9 mouse cellular contexts compared by ENCODE assay signal in genomic region chr4:41286420-41286819, GRCm38 (mm10). TPM values are rescaled to one million over a fixed set of nuclear protein-coding genes. Genes with fewer than 3 reads are reported as not detected.
A peak's percentile ranks its signal among the peaks of the same experiment; 100 is the strongest.
DNase-seq lines count a peak whose midpoint lies in the region; ATAC-seq and TF ChIP-seq lines count a peak whose summit lies in the region.
"Had no signal": no experiment of that assay in that cellular context is flagged by ENCODE, and none has a peak within 500 bp of the region (broad histone marks: within the 10 kb centered on the region; RNA-seq: fewer than 3 reads in every experiment).

No protein-coding gene starts in this region.

- H3K36me3 ChIP-seq in ES-E14 (ENCODE audit: control insufficient read depth, insufficient read depth, low read length, poor library complexity, severe bottlenecking), result peaks cover 5% of the 10 kb centered on the region; the same call in 1 of the 2 replicates
- peaks cover 17% of the 10 kb centered on the region for H3K36me3 ChIP-seq in embryonic facial prominence, embryonic 14.5 days (ENCODE audit: control insufficient read depth, insufficient read depth, low read length)
- peaks cover 12% of the 10 kb centered on the region; the same call in 1 of the 2 replicates for H3K36me3 ChIP-seq in midbrain, embryonic 15.5 days (replicated peaks)

- peak; percentile 46 to 68 for DNase-seq in cerebellum, postnatal 10 days
- peak; percentile 41 to 63 for DNase-seq in left cerebral cortex, postnatal 25 days (ENCODE audit: low spot score in 2 of 2)
- no peak for DNase-seq in left cerebral cortex, postnatal 36 days (ENCODE audit: low spot score in 2 of 2)
- no peak for DNase-seq in ES-E14 (ENCODE audit: low read depth, low spot score)
- peak; percentile 74 for DNase-seq in embryonic facial prominence, embryonic 14.5 days (ENCODE audit: low spot score)

- 17% methylated on average over 3 of the region's 3 CpGs for WGBS in embryonic facial prominence, embryonic 14.5 days
- 28% methylated on average over 3 of the region's 3 CpGs for WGBS in midbrain, embryonic 15.5 days

- ATAC-seq in cerebellum, adult (ENCODE audit: insufficient number of reproducible peaks, low FRiP score, low TSS enrichment), result no peak
- ATAC-seq in embryonic facial prominence, embryonic 14.5 days (ENCODE audit: low read depth), result no peak
- ATAC-seq in megakaryocyte, adult 5-6 weeks (ENCODE audit: poor library complexity, severe bottlenecking), result peak; percentile 52
- no peak for ATAC-seq in midbrain, embryonic 15.5 days (replicated peaks)

- peaks cover 3 to 4% of the 10 kb centered on the region in 2 experiments; a peak in 2 of 4 replicates for H3K4me1 ChIP-seq in ES-E14 (ENCODE audit: control insufficient read depth in 2 of 2, insufficient read depth in 2 of 2, low read length in 2 of 2, poor library complexity in 1 of 2)
- no peaks in the 10 kb centered on the region for H3K4me1 ChIP-seq in embryonic facial prominence, embryonic 14.5 days (ENCODE audit: control insufficient read depth, insufficient read depth, low read length)
- no peaks in the 10 kb centered on the region for H3K4me1 ChIP-seq in midbrain, embryonic 15.5 days
- H3K4me1 ChIP-seq: hindbrain, embryonic 15.5 days had no signal

- H3K9me3 ChIP-seq in ES-E14 (ENCODE audit: control insufficient read depth, insufficient read depth, low read depth, low read length), result no peaks in the 10 kb centered on the region
- no peaks in the 10 kb centered on the region for H3K9me3 ChIP-seq in embryonic facial prominence, embryonic 14.5 days (ENCODE audit: control insufficient read depth, low read length)
- H3K9me3 ChIP-seq in midbrain, embryonic 15.5 days, result no peaks in the 10 kb centered on the region
- H3K9me3 ChIP-seq: hindbrain, embryonic 15.5 days had no signal

- no peak overlapping the region for H3K4me2 ChIP-seq in embryonic facial prominence, embryonic 14.5 days (ENCODE audit: low read depth, low read length)
- no peak overlapping the region for H3K4me2 ChIP-seq in midbrain, embryonic 15.5 days
- H3K4me2 ChIP-seq: hindbrain, embryonic 15.5 days had no signal

- H3K4me3 ChIP-seq in ES-E14 (ENCODE audit: insufficient read depth in 1 of 2, low read depth in 1 of 2, low read length in 2 of 2, poor library complexity in 1 of 2, severe bottlenecking in 1 of 2), result no peak overlapping the region
- no peak overlapping the region for H3K4me3 ChIP-seq in embryonic facial prominence, embryonic 14.5 days (ENCODE audit: low read depth, low read length)
- H3K4me3 ChIP-seq in midbrain, embryonic 15.5 days, result no peak overlapping the region
- H3K4me3 ChIP-seq: hindbrain, embryonic 15.5 days had no signal

- H3K27me3 ChIP-seq in embryonic facial prominence, embryonic 14.5 days (replicated peaks; ENCODE audit: control insufficient read depth, insufficient read depth, low read length), result no peaks in the 10 kb centered on the region
- no peaks in the 10 kb centered on the region for H3K27me3 ChIP-seq in midbrain, embryonic 15.5 days (replicated peaks)
- H3K27me3 ChIP-seq: hindbrain, embryonic 15.5 days had no signal

- H3K27ac ChIP-seq in ES-E14 (ENCODE audit: insufficient read depth, low read depth, low read length, poor library complexity, severe bottlenecking), result no peak overlapping the region
- no peak overlapping the region for H3K27ac ChIP-seq in embryonic facial prominence, embryonic 14.5 days (replicated peaks; ENCODE audit: low read depth, low read length)
- no peak overlapping the region for H3K27ac ChIP-seq in midbrain, embryonic 15.5 days
- H3K27ac ChIP-seq: hindbrain, embryonic 15.5 days had no signal

- intact Hi-C loops in left cerebral cortex, postnatal 25 days (cut with DNase I), result loop anchor here (2.0 to 10.0 kb wide), 2 partner anchors 60 to 232 kb away; no protein-coding TSS in a partner anchor
- intact Hi-C loops in left cerebral cortex, postnatal 36 days (cut with DNase I), result loop anchor here (5.0 kb wide), 2 partner anchors 59 to 234 kb away; no protein-coding TSS in a partner anchor

- in situ Hi-C loops in ES-E14 (cut with MboI; ENCODE audit: low sequenced_read_pairs in 2 of 2, unreplicated experiment in 2 of 2), result no loop called here

- no peak overlapping the region for H3K9ac ChIP-seq in ES-E14 (ENCODE audit: insufficient read depth, low read depth, low read length, poor library complexity, severe bottlenecking)
- H3K9ac ChIP-seq in embryonic facial prominence, embryonic 14.5 days (ENCODE audit: low read depth, low read length), result no peak overlapping the region
- no peak overlapping the region for H3K9ac ChIP-seq in midbrain, embryonic 15.5 days
- H3K9ac ChIP-seq: hindbrain, embryonic 15.5 days had no signal

TF ChIP-seq in ES-E14, 5 proteins besides CTCF, POLR2A, EP300 and RAD21:
- no peak for TF ChIP-seq ZNF384 (IDR thresholded peaks at IDR 0.05; ENCODE audit: low read depth, low read length)
- no peak for TF ChIP-seq HCFC1 (IDR thresholded peaks at IDR 0.05; ENCODE audit: borderline replicate concordance, insufficient read depth, low read length)
- TF ChIP-seq MAFK (IDR thresholded peaks at IDR 0.05; ENCODE audit: insufficient read depth, low read depth, low read length), result peak; percentile 37; the same call in 1 of the 2 replicates
- TF ChIP-seq ZC3H11A (IDR thresholded peaks at IDR 0.05; ENCODE audit: borderline replicate concordance, low read depth, low read length), result no peak
- no peak for TF ChIP-seq CHD2 (IDR thresholded peaks at IDR 0.05; ENCODE audit: low read depth, low read length)

RNA-seq across cellular contexts. Expression of gene Ubap2, which starts 11.5 kb away (rescaled TPM):
- 10 to 100 TPM; 36.6 to 46.2 TPM for total RNA-seq in left cerebral cortex, postnatal 25 days (2021)
- total RNA-seq in left cerebral cortex, postnatal 36 days (2021), result 10 to 100 TPM; 36.9 to 43.3 TPM
- total RNA-seq in ES-E14 (2012; rRNA removed), result 41.2 and 42.7 TPM in 2 replicates
- 62.4 and 62.7 TPM in 2 replicates for polyA plus RNA-seq in embryonic facial prominence, embryonic 14.5 days (2014; fragmentation: Nextera tagmentation; extraction: Ambion mirVana)
- 26.1 and 35.6 TPM in 2 replicates for total RNA-seq in megakaryocyte, adult 5-6 weeks (2015)
- 11.3 and 12.3 TPM in 2 replicates for total RNA-seq in megakaryocyte, adult 5-6 weeks (2017)
- 58.0 and 61.8 TPM in 2 replicates for polyA plus RNA-seq in midbrain, embryonic 15.5 days (2015; fragmentation: Nextera tagmentation; extraction: Ambion mirVana)

RNA-seq across cellular contexts. Expression of gene Dcaf12, which starts 28.3 kb away (rescaled TPM):
- 10 to 100 TPM; 46.1 to 48.0 TPM for total RNA-seq in left cerebral cortex, postnatal 25 days (2021)
- 10 to 100 TPM; 41.9 to 43.5 TPM for total RNA-seq in left cerebral cortex, postnatal 36 days (2021)
- total RNA-seq in ES-E14 (2012; rRNA removed), result 20.4 and 27.7 TPM in 2 replicates
- polyA plus RNA-seq in embryonic facial prominence, embryonic 14.5 days (2014; fragmentation: Nextera tagmentation; extraction: Ambion mirVana), result 50.8 and 51.7 TPM in 2 replicates
- 50.4 and 52.9 TPM in 2 replicates for total RNA-seq in megakaryocyte, adult 5-6 weeks (2015)
- 46.9 and 51.0 TPM in 2 replicates for total RNA-seq in megakaryocyte, adult 5-6 weeks (2017)
- 82.3 TPM in 2 replicates for polyA plus RNA-seq in midbrain, embryonic 15.5 days (2015; fragmentation: Nextera tagmentation; extraction: Ambion mirVana)

Comparison
In these comparisons a context has a peak if more than half of its experiments do, and no peak if none do; other contexts are left out.
1. DNase-seq: peak in cerebellum, postnatal 10 days (2 of 2), left cerebral cortex, postnatal 25 days (2 of 2) and embryonic facial prominence, embryonic 14.5 days (single experiment); none in left cerebral cortex, postnatal 36 days (0 of 2) and ES-E14 (single experiment).